Mouse (Mus musculus): ENCODE data around the gene Stpg2. TPM values are rescaled to one million over a fixed set of nuclear protein-coding genes. Genes with fewer than 3 reads are reported as not detected.
"Not testable (repeated sequence)": the region's sequence is repeated elsewhere in the genome, so short reads cannot be mapped to it uniquely, and the experiment has no call there.

The Stpg2 gene
- total and polyA plus RNA-seq, 3 experiments: not detected

DNA sequence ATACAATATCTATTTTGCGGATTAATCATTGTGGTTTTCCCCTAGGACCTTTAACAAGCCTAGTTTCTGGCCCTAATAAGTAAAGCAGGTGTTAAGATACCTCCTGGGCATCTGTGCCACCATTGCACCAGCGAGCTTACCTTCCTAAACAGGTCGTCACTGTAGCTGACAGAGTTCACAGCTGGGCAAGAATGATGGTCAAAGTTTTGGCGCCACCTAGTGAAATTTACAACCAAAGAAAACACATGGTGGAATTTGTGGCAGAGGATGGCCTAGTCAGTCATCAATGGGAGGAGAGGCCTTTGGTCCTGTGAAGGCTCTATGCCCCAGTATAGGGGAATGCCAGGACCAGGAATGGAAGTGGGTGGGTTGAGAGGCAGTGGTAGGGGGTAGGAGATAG is 41.0 kb downstream of the Stpg2 start:
- H3K27ac ChIP-seq (ENCODE audit: insufficient read depth, low read depth): no peak overlapping the region
- TF ChIP-seq SMC3 (IDR thresholded peaks at IDR 0.05; ENCODE audit: low read depth, low read length) (peak; percentile 66), MYC (IDR thresholded peaks at IDR 0.05; ENCODE audit: low read depth, low read length) (peak; percentile 78), CTCF (conservative IDR thresholded peaks at IDR 0.05 in 1 of 2, IDR thresholded peaks at IDR 0.05 in 1 of 2; ENCODE audit: low read depth in 2 of 2, low read length in 2 of 2) (peak in 1 of 2 experiments; percentile 78; a peak in 3 of 4 replicates), MAX (IDR thresholded peaks at IDR 0.05; ENCODE audit: low read length) (no peak), ZC3H11A (IDR thresholded peaks at IDR 0.05; ENCODE audit: low read depth, low read length) (no peak), MXI1 (IDR thresholded peaks at IDR 0.05; ENCODE audit: low read depth, low read length) (no peak), POLR2AphosphoS2 (IDR thresholded peaks at IDR 0.05; ENCODE audit: low read depth, low read length) (no peak), KAT2A (IDR thresholded peaks at IDR 0.05; ENCODE audit: insufficient replicate concordance, low read length) (no peak), USF2 (conservative IDR thresholded peaks at IDR 0.05; ENCODE audit: low read depth, low read length) (no peak), RAD21 (IDR thresholded peaks at IDR 0.05; ENCODE audit: low read depth, low read length) (peak; percentile 76)
- H3K36me3 ChIP-seq (replicated peaks in 1 of 2; ENCODE audit: control insufficient read depth in 1 of 2, insufficient read depth in 1 of 2, low read length in 1 of 2): no peaks in the 10 kb centered on the region
- H3K79me2 ChIP-seq (replicated peaks; ENCODE audit: control insufficient read depth, extremely low read depth, insufficient read depth, poor library complexity, severe bottlenecking): no peaks in the 10 kb centered on the region
- peaks cover 0 to 12% of the 10 kb centered on the region in 2 experiments; a peak in 2 of 4 replicates for H3K4me1 ChIP-seq (ENCODE audit: control insufficient read depth in 1 of 2, insufficient read depth in 2 of 2)
- H3K9ac ChIP-seq (ENCODE audit: insufficient read depth, low read depth): no peak overlapping the region
- DNase-seq (ENCODE audit: extremely low read depth): peak; percentile 85
- no peaks in the 10 kb centered on the region for H3K27me3 ChIP-seq (replicated peaks)
- dilution Hi-C loops (cut with MboI; ENCODE audit: extremely low pct_ligation_motif_present, extremely low pct_unique_long_range_greater_than_20kb, low sequenced_read_pairs): no loop called here
- H3K4me2 ChIP-seq (ENCODE audit: insufficient read depth, low read depth, poor library complexity, severe bottlenecking): no peak overlapping the region
- in situ Hi-C loops (cut with MboI; ENCODE audit: low pct_ligation_motif_present, low pct_unique_long_range_greater_than_20kb, low sequenced_read_pairs): no loop called here
- H3K9me3 ChIP-seq (replicated peaks; ENCODE audit: low read length): no peaks in the 10 kb centered on the region
- H3K4me3 ChIP-seq (replicated peaks in 1 of 3; ENCODE audit: low read depth in 2 of 3, low read length in 2 of 3, poor library complexity in 1 of 3): no peak overlapping the region

DNA sequence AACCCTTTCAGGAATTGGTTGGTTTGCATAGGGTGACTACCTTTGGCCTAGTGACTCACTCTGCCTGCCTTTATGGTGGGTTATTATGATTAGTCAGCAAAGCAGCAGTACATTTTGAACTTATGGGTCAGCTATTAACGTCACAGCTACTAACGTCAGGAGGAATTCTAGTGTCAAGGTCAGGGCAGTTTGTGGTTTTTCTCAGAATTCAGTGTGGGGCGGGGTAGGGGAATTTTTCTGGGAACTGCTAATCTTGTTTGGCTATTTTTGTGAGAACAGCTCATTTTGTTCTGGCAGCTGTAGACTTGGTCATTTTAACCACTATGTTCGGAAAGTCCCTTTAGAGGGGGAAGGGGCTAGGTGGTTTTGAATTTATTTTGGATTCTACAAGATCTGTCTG is 56.9 kb downstream of the Stpg2 start:
- H3K27ac ChIP-seq (ENCODE audit: insufficient read depth, low read depth); H3K79me2 ChIP-seq (replicated peaks; ENCODE audit: control insufficient read depth, extremely low read depth, insufficient read depth, poor library complexity, severe bottlenecking); in situ Hi-C loops (cut with MboI; ENCODE audit: low pct_ligation_motif_present, low pct_unique_long_range_greater_than_20kb, low sequenced_read_pairs); H3K4me1 ChIP-seq (ENCODE audit: control insufficient read depth in 1 of 2, insufficient read depth in 2 of 2); dilution Hi-C loops (cut with MboI; ENCODE audit: extremely low pct_ligation_motif_present, extremely low pct_unique_long_range_greater_than_20kb, low sequenced_read_pairs); H3K9ac ChIP-seq (ENCODE audit: insufficient read depth, low read depth); H3K36me3 ChIP-seq (replicated peaks in 1 of 2; ENCODE audit: control insufficient read depth in 1 of 2, insufficient read depth in 1 of 2, low read length in 1 of 2); H3K9me3 ChIP-seq (replicated peaks; ENCODE audit: low read length); H3K4me3 ChIP-seq (replicated peaks in 1 of 3; ENCODE audit: low read depth in 2 of 3, low read length in 2 of 3, poor library complexity in 1 of 3); H3K27me3 ChIP-seq (replicated peaks); H3K4me2 ChIP-seq (ENCODE audit: insufficient read depth, low read depth, poor library complexity, severe bottlenecking): not testable (repeated sequence)
- DNase-seq (ENCODE audit: extremely low read depth): peak; percentile 48
- TF ChIP-seq JUND (conservative IDR thresholded peaks at IDR 0.05; ENCODE audit: low read depth, low read length): 0 out of 2 replicates have a peak, but pooled peaks have one; percentile 10
- 0 out of 2 replicates have a peak, but pooled peaks have one; percentile 28 for TF ChIP-seq MXI1 (IDR thresholded peaks at IDR 0.05; ENCODE audit: low read depth, low read length)
- TF ChIP-seq ETS1 (conservative IDR thresholded peaks at IDR 0.05; ENCODE audit: low read depth, low read length): peak; percentile 59
- peak; percentile 79 for TF ChIP-seq EP300 (IDR thresholded peaks at IDR 0.05; ENCODE audit: low read length)
- peak; percentile 63 for TF ChIP-seq CHD2 (IDR thresholded peaks at IDR 0.05; ENCODE audit: low read length)
- TF ChIP-seq IRF4 (IDR thresholded peaks at IDR 0.05; ENCODE audit: low read depth, low read length): peak; percentile 53; the same call in 1 of the 2 replicates
- 0 out of 2 replicates have a peak, but pooled peaks have one; percentile 28 for TF ChIP-seq MAZ (IDR thresholded peaks at IDR 0.05; ENCODE audit: low read depth, low read length)
- TF ChIP-seq TCF12 (IDR thresholded peaks at IDR 0.05; ENCODE audit: low read depth, low read length): peak; percentile 41; the same call in 1 of the 2 replicates
- peak; percentile 92 for TF ChIP-seq MEF2A (IDR thresholded peaks at IDR 0.05; ENCODE audit: borderline replicate concordance, low read depth, low read length)
- TF ChIP-seq SIN3A (IDR thresholded peaks at IDR 0.05; ENCODE audit: low read length): 0 out of 2 replicates have a peak, but pooled peaks have one; percentile 39
- TF ChIP-seq MAFK (IDR thresholded peaks at IDR 0.05; ENCODE audit: insufficient replicate concordance, low read length): peak; percentile 80
- peak; percentile 46; the same call in 1 of the 2 replicates for TF ChIP-seq JUN (IDR thresholded peaks at IDR 0.05; ENCODE audit: insufficient read depth, low read depth, low read length)
